ENCODE assay signal across 21 mouse cellular contexts in genomic region chr8:121821770-121822169, GRCm38 (mm10).
"Had no signal": no experiment of that assay in that cellular context is flagged by ENCODE, and none has a peak within 500 bp of the region (broad histone marks: within the 10 kb centered on the region; RNA-seq: fewer than 3 reads in every experiment).

No protein-coding gene starts in this region.

- H3K4me3 ChIP-seq: limb, embryonic 12.5 days; limb, embryonic 15.5 days; lung, embryonic 15.5 days; midbrain, embryonic 15.5 days; myocyte; neural tube, embryonic 13.5 days; stomach, embryonic 15.5 days had no signal

- ATAC-seq: intestine, postnatal 0 days; liver, postnatal 0 days; midbrain, embryonic 15.5 days had no signal

- H3K9ac ChIP-seq: limb, embryonic 12.5 days; limb, embryonic 15.5 days; liver, embryonic 14.5 days; liver, postnatal 0 days; lung, embryonic 15.5 days; midbrain, embryonic 15.5 days; neural tube, embryonic 13.5 days; stomach, embryonic 15.5 days had no signal

- DNase-seq: kidney, adult 2 months; kidney, postnatal 25 days; left cerebral cortex, postnatal 4 days; liver, postnatal 0 days; lung, postnatal 14 days; retina, postnatal 1 day; right cerebral cortex, postnatal 25 days; spleen, adult 18-20 months; thymus, postnatal 25 days had no signal

- H3K4me1 ChIP-seq: limb, embryonic 12.5 days; limb, embryonic 15.5 days; lung, embryonic 15.5 days; midbrain, embryonic 15.5 days; neural tube, embryonic 13.5 days; stomach, embryonic 15.5 days had no signal

- H3K27me3 ChIP-seq: limb, embryonic 12.5 days; limb, embryonic 15.5 days; lung, embryonic 15.5 days; midbrain, embryonic 15.5 days; neural tube, embryonic 13.5 days; stomach, embryonic 15.5 days had no signal

- H3K9me3 ChIP-seq: limb, embryonic 12.5 days; limb, embryonic 15.5 days; lung, embryonic 15.5 days; midbrain, embryonic 15.5 days; neural tube, embryonic 13.5 days; stomach, embryonic 15.5 days had no signal

- H3K4me2 ChIP-seq: limb, embryonic 12.5 days; limb, embryonic 15.5 days; liver, embryonic 11.5 days; lung, embryonic 15.5 days; midbrain, embryonic 11.5 days; midbrain, embryonic 15.5 days; neural tube, embryonic 13.5 days; stomach, embryonic 15.5 days had no signal

- H3K27ac ChIP-seq: kidney, postnatal 0 days; limb, embryonic 12.5 days; limb, embryonic 15.5 days; liver, embryonic 14.5 days; lung, embryonic 15.5 days; midbrain, embryonic 15.5 days; neural tube, embryonic 13.5 days; stomach, embryonic 15.5 days had no signal
